Mouse (Mus musculus): Measurements from ENCODE around the gene Nck2. TPM values are rescaled to one million over a fixed set of nuclear protein-coding genes. Genes with fewer than 3 reads are reported as not detected.
A peak's percentile ranks its signal among the peaks of the same experiment; 100 is the strongest.

The Nck2 gene
- polyA plus RNA-seq, 1 experiment from 2014 or later: 32.3 TPM

DNA sequence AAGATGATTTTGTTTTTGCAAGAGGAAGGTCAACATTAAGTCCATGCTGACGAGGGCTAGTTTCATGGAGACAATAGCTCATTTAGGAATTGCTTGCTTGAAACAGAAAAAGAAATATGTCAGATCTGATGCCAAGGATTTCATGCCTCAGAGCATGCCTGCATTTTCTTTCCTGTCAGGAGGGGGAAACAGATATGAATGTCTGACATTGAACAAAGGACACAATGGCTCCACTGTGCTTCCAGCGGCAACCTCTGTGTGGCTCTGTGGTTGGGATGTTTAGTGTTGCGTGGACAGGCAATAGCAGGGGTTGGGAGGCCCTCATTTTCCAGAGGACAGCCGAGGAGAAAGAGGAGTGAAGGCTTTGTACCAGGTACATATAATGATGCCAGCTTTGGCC, 171.6 kb downstream of the Nck2 start:
- Histone ChIP-seq H3K4me1 (ENCODE audit: control insufficient read depth, insufficient read depth, low read length) (no peaks in the 10 kb centered on the region; the same call in 1 of the 2 replicates), H3K9ac (ENCODE audit: low read depth, low read length) (no peak overlapping the region), H3K9me3 (replicated peaks; ENCODE audit: control insufficient read depth, low read length, poor library complexity, severe bottlenecking) (no peaks in the 10 kb centered on the region), H3K27me3 (ENCODE audit: control insufficient read depth, insufficient read depth, low read depth, low read length) (no peaks in the 10 kb centered on the region), H3K27ac (ENCODE audit: low read length) (no peak overlapping the region), H3K4me3 (ENCODE audit: low read depth, low read length) (no peak overlapping the region), H3K36me3 (ENCODE audit: control insufficient read depth, insufficient read depth, low read length) (no peaks in the 10 kb centered on the region), H3K4me2 (ENCODE audit: low read length) (no peak overlapping the region)
- peak; percentile 56; the same call in 1 of the 2 replicates for ATAC-seq
- WGBS: 43% methylated on average over 4 of the region's 4 CpGs

Other genes starting within 250 kb of the Nck2 start
- 22.3 and 26.2 TPM in 2 replicates for gene Fhl2, start 247.6 kb upstream of the Nck2 start, polyA plus RNA-seq (2015; fragmentation: Nextera tagmentation; extraction: Ambion mirVana)